Mouse (Mus musculus): ENCODE measurements around the gene Rmnd5a. TPM values are rescaled to one million over a fixed set of nuclear protein-coding genes. Genes with fewer than 3 reads are reported as not detected.

Gene Rmnd5a
- polyA plus RNA-seq, 1 experiment from 2014 or later = 8.7 TPM

Other genes starting within 250 kb of the Rmnd5a start
- gene Fabp1, start 240.8 kb downstream of the Rmnd5a start, polyA plus RNA-seq (2015; fragmentation: Nextera tagmentation; extraction: Ambion mirVana) = 5.9 TPM in 1 of 2 replicates, not detected in the other
- 17.2 and 26.2 TPM in 2 replicates for gene Krcc1, start 169.0 kb downstream of the Rmnd5a start, polyA plus RNA-seq (2015; fragmentation: Nextera tagmentation; extraction: Ambion mirVana)
- gene Smyd1, start 118.4 kb downstream of the Rmnd5a start, polyA plus RNA-seq (2015; fragmentation: Nextera tagmentation; extraction: Ambion mirVana) = 0.80 and 1.4 TPM in 2 replicates
- gene Cd8b1, start 117.8 kb downstream of the Rmnd5a start, polyA plus RNA-seq (2015; fragmentation: Nextera tagmentation; extraction: Ambion mirVana) = 1.9 TPM in 1 of 2 replicates, not detected in the other
- gene Cd8a, start 67.2 kb downstream of the Rmnd5a start, polyA plus RNA-seq (2015; fragmentation: Nextera tagmentation; extraction: Ambion mirVana) = 0.79 TPM in 1 of 2 replicates, not detected in the other
- gene Rnf103, start 53.3 kb upstream of the Rmnd5a start, polyA plus RNA-seq (2015; fragmentation: Nextera tagmentation; extraction: Ambion mirVana) = 23.0 and 23.9 TPM in 2 replicates
- gene Chmp3, start 103.2 kb upstream of the Rmnd5a start, polyA plus RNA-seq (2015; fragmentation: Nextera tagmentation; extraction: Ambion mirVana) = 58.6 and 62.8 TPM in 2 replicates
- 28.3 and 32.4 TPM in 2 replicates for gene Kdm3a, start 192.4 kb upstream of the Rmnd5a start, polyA plus RNA-seq (2015; fragmentation: Nextera tagmentation; extraction: Ambion mirVana)